Mouse (Mus musculus): ENCODE data around the gene Ddx39b.

DNA sequence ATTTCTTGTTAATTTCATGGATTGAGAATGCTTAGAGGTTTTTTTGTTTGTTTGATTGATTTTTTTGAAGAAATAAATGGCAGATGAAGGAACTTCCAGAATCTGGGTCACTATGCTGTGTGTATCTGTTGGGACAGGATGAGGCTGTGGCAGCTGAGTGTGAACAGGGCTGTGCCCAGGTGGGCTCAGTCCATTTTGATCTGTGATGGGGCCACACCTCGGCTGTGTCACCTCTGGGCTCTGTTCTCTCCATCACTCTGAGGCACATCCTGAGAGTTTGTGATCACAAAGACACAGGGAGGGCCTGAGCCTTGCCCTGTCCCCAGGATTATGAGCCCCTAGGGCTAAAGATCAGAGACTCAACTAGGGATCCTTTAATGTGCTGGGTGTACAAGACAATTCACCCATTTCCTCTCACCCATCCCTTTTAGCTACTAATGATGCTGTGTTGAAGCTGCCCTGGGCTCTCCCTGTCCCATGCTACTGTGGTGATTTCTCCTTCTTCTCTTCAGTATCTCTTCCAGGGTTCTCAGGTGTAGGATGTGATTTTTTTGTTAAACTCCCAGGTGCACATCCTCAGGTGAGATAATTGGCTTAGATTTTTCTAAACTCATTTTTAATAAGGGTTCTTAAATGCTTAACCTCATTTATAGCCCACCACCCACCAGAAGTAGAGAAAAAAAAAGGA lies 26.0 kb downstream of the Ddx39b start:
- no peak for TF ChIP-seq POLR2A (IDR thresholded peaks at IDR 0.05; ENCODE audit: low read depth, low read length)
- TF ChIP-seq CTCF (conservative IDR thresholded peaks at IDR 0.05; ENCODE audit: insufficient read depth, insufficient read length, low read depth, low read length), result no peak
